Mouse (Mus musculus) brain, embryonic 18.5 days (tissue): ENCODE data around the gene Eif6.

Experiments used
- DNase-seq: peaks from one replicate; pipeline ENCODE4 v3.0.0-alpha.2; 2012; ENCODE audit warnings: low read depth, low spot score

Gene Eif6

DNA sequence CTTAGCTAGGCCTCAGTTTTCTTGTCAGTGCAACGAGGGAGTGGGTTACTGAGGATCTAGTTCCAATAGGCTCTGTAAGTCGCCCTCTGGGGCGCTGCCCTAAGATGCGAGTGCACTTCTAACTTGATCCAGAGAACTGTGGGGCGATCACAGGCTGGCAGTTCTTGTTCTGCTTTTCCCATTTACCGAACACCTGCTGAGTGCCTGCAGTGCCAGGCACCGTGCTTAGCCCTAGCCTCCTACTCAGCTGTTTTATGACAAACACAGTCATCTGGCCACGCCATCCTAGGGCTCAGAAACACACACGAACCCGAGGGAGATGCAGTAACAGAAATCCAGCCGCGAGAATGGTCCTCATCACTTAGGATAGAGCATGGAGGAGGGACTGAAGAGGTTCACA is 33.8 kb downstream of the Eif6 start:
- no peak for DNase-seq

DNA sequence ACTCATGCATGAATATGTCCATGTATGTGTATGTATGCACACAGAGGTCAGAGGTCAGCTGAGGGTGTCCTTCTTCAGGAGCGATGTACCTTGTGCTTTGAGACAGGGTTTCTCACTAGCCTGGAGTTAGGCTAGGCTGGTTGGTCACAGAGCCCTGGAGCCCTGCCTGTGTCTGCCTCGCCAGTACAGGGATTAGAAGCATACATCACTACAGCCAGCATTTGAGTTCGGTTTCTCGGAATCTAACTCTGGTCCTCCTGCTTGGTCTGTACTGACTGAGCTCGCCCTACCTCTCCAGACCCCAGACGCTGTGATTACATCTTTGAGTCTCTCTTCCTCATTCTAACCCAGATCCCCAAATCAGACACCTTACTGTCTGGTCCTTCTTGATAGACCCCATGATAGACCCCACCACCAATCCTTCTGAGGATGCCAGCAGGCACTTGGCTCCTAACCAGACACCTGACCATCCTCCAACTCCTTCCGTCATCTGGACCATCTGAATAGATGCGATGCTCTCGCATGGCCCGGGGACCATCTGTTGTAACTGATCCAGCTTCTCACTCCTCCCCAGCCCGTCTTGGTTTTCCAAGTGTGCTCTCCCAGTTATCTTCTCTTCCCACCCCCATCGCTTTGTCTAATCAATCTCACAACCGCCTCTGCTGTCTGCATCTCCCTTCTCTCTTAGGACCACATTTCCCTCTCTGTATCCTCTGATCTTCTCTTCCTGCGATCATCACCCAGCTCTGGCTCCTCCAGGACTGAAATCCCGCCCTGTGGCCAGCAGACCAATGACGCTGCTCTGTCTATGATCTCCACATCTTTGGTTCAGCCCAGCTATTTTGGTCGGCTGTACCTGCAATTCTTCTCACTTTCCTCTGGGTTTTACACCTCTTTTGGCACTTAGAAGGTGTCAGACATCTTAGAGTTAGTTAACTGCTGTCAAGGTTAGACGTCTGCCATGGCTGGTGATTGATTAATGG is 38.5 kb downstream of the Eif6 start:
- DNase-seq, result no peak

DNA sequence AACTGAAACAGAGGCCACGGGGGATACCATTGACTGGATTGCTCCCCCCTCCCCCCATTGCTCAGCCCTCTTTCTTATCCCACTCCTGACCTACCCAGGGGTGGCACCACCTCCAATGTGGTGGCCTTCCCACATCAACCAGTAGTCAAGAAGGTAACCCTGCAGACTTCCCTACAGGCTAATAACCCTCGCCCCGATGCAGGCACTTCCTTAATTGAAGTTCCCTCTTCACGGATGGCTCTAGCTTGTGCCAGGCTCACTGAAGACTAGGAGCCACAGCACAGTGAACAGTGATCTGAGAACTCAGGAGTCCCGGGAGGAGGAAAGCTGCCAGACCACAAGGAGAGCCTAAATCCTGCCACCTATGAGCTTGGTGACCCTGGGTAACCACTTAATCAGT is 39.8 kb downstream of the Eif6 start:
- no peak for DNase-seq

DNA sequence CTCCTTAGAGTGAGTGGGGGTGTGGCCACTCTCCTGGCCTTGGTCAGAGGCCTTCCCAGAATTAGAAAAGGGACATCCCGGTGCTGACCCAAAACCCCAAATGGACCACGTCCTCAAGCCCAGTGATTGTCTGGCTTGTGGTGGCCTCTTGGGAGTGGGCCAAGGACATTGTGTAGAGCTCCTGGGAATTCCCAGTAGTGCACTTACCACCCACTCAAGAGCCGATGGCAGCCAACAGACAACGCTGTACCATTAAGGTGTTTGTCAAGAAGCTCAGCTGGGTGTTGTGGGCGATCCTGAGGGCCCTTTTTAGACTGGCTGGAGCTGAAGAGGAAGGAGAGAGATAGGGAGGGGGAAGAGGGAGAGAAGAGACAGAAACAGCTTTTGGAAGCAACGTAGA is 42.2 kb downstream of the Eif6 start:
- DNase-seq, result no peak

DNA sequence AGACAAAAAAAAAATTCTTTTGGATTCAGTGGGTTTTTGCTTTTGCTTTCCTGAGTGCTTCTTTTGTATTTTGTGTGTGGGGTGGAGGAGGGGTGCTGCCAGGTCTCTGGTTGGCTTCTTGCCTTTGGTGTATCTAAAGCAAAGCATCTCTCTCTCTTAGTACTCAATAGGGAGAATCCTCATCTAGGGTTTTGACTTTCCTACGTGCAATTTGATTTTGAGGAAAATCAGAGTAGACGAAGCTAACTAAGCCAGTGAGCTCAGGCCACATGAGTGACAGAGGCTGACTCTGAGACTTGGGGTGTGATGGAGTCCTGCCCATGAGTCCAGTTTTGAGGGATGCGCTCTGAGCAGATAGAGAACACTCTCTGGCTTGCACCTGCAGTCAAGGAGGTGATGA is 47.2 kb downstream of the Eif6 start:
- DNase-seq, result no peak

DNA sequence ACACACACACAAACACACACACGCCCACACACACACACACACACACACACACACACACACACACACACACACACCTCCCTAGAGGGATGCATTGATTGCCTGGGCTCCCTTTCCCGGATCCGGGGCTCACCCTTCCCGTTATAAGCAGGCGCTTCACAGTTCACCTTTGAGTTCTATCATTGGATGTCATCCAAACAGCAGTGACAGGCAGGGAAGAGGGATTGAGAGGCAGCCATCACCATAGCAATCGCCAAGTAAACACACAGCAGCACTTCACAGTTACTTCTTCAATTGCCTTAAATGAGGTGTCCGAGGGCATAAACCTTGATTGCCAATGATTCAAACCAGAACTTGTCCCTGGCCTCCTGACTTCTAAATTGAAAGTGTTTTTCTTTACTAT is 47.7 kb downstream of the Eif6 start:
- no peak for DNase-seq

DNA sequence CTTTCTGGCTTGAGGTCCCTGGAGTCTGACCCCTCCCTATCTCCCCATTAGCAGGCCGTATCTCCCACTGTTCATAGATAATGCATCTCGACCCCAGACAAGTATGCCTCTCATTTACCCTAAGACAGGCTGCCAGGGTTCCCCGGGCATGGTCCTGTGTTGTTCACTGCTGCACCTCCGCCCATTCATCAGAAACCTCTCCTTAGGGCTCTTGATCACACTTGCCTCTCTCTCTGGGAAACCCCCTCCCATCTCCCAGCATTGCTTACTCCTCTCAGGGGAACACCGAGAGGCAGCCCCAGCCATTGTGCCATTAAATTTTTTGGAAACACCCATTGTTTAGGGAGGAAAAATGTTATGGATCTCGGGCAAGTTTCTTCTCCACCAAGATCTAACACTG is 48.7 kb downstream of the Eif6 start:
- DNase-seq, result no peak

DNA sequence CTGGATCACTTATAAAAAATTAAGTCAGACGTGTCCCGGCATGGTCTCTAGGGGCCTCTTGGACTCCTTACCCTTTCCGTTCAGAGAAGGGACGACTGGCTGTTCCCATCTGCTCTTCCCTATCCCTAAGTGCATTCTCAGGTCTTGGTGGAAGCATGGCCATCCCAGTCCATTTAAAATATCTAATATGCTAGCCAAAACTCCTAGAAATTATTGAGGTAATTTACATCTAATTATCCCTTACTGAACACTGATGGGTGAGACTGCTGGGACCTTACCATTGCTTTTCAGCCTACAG is 49.1 kb downstream of the Eif6 start:
- DNase-seq, result no peak

DNA sequence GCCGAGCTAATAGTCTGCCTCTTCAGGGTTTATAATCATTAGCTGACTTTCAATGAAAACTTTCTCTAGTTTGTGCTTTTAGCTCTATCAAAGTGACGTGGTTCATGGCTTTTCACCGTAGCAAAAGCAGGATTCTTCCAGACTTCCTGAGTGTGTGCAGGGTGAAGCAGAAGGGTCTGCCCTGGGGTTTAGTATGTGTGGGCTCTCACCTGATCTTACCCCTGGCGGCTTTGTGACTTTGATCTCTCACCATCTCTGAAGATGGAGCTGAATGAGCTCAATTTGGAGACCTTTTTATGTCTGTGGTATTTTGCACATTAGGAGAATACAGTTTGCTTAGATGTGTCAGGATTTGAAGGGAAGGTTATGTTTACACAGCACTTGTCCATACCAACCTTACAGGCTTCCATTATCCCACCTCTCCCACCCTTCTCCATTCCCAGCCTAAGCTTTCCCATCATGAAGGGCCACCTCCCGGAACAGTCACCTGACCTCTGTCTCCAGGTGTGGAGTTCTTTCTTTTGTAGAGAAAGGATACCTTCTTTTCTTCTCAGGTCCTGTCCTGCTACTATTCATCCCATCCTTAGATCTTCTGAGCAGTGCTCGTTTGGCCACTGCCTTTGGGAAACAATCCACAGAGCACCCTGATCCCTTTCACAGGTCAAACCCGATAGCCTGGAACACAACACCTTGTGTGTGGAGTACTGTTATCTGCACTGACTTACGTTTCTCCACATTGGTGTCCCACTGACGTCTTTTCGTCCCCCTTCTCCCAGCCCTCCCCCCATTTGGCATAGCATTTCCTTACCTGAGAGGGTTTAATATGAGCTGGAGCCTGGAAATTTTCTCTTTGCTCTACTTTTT is 49.7 kb downstream of the Eif6 start:
- no peak for DNase-seq

DNA sequence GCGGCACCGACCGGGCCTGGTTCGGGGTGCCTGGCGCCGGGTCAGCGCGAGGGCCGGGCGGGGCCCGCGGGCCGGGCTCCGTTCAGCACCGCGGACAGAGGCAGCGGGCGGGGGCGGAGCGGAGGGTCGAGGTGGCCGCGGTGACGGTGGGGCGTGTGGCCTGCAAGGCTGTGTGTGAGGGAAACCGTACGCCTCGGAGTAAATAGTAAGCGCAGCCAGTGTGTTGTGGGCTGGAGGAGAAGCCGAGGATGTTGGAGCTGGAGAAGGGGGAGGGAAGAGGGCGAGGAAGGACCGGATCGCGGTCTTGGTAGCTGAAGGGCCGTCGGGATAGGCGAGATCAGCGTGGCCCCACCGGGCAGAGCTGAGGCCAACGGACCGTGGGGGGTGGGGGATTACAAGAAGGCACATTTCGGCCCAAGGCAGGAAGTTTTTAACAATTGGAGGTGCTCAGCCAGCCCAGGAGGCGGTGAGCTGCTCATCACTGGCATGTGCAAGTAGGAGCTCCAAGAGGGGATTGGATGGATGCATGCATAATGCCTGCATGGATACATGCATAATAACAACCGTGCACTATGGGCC is 51.0 kb downstream of the Eif6 start:
- DNase-seq, result peak; percentile 34

DNA sequence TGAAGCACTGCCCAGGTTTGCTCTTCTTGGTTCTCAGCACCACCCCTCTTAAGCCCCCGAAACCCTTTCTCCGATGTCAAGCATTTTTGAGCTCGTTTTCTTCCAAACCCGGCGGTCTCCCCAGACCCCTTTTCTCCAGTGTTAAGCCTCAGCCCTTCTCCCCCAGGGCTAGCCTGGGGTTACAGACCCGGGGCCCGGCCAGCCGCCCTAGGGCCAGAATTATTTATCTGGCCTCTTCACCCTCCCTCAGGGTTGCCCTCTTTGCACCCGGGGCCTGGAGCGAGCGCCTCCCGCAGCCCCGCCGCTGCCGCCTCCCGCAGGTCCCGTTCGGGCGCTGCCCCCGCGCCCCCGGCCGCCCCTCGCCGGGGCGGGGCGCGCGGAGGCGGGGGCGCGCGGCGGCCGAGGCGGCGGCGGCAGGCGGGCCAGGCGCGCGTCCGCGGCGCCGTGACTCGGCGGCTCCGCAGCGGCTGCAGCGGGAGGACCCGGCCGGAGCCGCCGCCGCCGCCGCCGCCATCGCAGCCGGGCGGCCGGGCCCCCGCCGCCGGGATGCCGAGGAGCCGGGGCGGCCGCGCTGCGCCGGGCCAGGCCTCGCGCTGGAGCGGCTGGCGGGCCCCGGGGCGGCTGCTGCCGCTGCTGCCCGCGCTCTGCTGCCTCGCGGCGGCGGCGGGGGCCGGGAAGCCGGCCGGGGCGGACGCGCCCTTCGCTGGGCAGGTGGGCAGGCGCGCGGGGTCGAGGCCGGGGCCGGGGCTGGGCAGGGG is 51.6 kb downstream of the Eif6 start, which contains the start of gene Mmp24:
TSS of gene Mmp24 (plus strand) at position 416 of the 758 bp plus-strand sequence.
- DNase-seq, result no peak

DNA sequence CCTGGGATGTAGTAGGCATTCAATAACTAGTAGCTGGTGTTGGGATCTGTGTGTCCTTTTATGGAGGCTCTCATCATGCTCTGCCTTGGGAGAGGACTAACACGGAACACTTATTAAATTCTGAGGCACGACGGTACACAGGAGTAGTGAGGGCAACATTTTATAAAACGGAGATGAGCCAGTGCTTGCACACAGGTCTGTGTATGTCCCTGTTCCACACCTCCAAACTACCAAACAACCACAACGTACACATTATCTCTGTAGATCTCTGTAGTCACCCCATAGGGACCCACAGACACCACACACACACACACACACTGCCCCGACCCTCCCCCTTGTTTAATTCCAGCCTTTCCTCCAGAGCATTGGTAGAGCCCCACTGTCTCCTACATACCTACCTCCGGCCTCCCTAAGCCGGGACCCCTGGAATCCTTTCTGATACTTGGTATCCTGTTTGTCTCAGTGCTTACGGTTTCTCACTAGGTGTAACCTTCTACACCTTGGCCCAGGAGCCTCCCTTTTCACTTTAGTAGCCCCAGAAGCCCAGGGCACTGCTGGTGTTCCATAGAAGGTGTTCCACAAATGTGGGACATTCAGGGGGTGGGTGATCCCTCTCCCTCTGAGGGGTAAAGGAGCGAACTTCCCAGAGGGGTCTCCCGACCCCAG is 52.3 kb downstream of the Eif6 start:
- no peak for DNase-seq

DNA sequence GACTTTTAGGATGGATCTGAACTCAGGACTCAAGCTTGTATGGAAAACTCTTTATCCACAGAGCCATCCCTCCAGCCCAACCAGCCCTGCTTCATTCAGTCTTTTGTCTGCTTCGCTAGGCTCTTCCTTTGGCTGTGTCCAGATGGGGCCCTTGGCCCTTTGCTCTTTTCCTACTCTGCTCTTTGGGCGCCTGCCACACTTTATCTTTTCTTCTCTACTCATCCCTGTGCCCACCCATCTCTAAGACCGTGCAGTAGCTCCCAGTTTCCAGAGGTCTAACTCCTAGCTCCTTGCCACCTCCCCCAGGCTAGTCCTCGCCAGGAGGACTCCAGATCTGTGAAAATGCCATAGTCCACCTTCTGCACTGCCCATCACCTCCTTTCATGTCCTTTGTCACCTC is 53.1 kb downstream of the Eif6 start:
- DNase-seq, result no peak
